Mouse (Mus musculus) mesoderm, embryonic 11.5 days (tissue): Measurements from ENCODE around the gene Olfr1394.
"Not testable (repeated sequence)": the region's sequence is repeated elsewhere in the genome, so short reads cannot be mapped to it uniquely, and the experiment has no call there.

ENCODE experiments used
- DNase-seq: peaks from one replicate; pipeline ENCODE4 v3.0.0-alpha.2; 2012; ENCODE audit warnings: low read depth, low spot score

Gene Olfr1394

DNA sequence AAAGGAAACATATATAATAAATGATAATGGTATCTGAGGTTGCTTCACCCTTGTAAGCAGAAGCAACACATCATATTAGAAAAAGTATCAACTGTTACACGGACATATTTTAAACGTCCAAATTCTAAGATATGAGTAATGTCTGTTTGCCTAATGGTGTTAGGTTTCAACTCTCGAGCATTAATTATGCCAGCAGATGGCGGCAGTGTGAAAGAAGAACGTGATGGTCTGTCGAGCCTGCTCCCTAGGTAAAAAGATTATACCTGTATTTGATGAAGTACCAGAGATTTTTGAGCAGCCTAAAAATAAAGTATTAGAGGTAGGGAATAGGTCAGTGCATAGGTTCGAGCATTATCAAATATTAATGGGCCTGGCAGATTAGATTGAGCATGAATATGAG is 35.6 kb downstream of the Olfr1394 start:
- peak; percentile 25 for DNase-seq

- DNase-seq = no peak
Measured at GRCm38 (mm10) chr11:49191083-49191482, 36.9 kb downstream of the Olfr1394 start.

GRCm38 (mm10) chr11:49194771-49195170 is 40.6 kb downstream of the Olfr1394 start:
- not testable (repeated sequence) for DNase-seq

- no peak for DNase-seq
Measured at GRCm38 (mm10) chr11:49195819-49196322, 41.7 kb downstream of the Olfr1394 start.

- DNase-seq = no peak
Measured at GRCm38 (mm10) chr11:49200666-49201065, 46.5 kb downstream of the Olfr1394 start.

- no peak for DNase-seq
Measured at GRCm38 (mm10) chr11:49201142-49201541, 47.0 kb downstream of the Olfr1394 start.

GRCm38 (mm10) chr11:49202071-49202470 is 47.9 kb downstream of the Olfr1394 start:
- no peak for DNase-seq

- DNase-seq = peak; percentile 28
Measured at GRCm38 (mm10) chr11:49202523-49203061, 48.4 kb downstream of the Olfr1394 start.

DNA sequence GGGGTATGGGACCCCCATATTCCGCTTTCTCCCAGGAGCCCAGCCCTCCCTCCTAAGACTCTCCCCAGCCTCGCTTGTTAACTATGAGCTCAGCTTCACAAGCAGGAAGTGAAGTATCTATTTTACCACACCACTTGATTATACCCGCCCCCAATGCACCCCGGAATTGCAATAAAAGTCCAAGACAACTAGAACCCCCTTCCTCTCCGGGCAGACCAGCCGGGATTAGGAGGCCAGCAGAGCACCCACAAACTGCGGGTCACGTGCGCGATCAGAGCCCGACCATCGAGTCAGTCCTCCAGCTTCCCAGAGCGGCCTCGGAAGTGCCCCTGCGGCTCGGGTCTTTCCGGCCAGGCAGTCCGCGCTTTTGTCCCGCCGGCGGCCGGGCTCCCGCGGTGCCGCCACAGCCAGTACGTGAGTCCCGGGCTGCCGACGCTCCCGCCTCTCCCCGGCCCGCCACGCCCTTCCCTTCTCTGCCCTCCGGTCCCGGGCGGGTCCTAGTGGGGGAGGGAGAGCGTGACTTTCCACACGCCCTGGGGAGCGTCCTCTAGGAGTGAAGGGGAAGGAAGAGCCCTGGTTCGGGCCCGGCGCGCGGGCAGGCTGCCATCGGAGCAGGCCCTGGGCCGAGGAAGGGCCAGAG is 49.1 kb downstream of the Olfr1394 start, which contains the start of gene Zfp62:
Zfp62 (plus strand) TSS at position 164 of the 640 bp plus-strand sequence.
- peak; percentile 94 for DNase-seq

DNA sequence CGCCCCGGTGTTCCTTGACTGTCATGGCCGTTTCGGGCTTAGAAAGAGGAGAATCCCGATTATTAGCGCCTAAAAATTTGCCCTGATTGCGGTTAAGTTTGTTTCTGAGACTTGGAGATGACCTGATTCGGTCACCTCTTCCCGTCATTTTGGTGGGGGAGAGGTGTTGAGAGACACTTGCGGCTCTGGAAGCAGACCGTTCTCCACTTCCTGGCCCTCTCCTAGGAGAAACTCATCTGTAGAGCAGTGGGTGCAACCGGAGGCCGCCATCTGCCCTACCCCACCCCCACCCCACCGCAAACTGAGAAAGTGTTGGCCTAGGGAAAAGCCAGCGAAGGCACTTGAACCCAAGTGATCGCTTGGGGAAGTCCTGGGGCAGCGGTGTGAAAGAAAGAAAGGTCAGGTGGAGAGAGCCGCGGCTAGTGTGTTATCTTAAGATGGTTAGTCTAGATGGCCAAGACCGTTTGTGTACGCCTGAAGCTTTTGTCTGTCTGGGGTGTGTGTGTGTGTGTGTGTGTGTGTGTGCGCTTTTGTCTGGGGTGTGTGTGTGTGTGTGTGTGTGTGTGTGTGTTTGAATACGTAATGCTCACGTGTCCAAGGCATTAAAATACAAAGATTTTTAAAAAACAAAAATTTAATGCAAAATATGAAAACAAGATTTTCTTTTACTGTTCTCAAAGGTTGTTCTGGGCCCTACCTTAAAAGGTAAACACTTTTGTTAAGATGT is 49.8 kb downstream of the Olfr1394 start:
- DNase-seq = peak; percentile 72

GRCm38 (mm10) chr11:49205080-49205590 is 51.0 kb downstream of the Olfr1394 start:
- DNase-seq = no peak

DNA sequence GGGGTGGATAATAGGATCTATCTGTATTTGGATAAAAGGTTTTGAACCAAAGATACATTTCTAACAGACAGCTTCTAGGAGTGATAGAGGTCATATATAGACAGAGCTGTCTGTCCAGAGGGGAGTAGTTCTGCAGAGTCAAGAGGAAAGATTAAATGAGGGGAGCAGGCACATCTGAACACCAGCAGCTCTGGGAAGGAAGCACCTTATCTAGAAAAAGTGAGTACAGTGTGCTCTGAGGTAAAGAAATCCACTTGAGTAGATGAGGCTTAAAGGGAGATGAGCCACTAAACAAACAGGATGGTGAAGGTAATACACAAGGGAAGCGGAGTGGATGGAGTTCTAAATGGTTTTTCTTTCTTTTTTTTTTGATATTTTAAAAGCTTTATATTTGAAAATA is 53.3 kb downstream of the Olfr1394 start:
- no peak for DNase-seq
